Mouse (Mus musculus) macrophage (primary cell): ENCODE results near the gene Tspyl3. TPM values are rescaled to one million over a fixed set of nuclear protein-coding genes. Genes with fewer than 3 reads are reported as not detected.

Experiments
- H3K27ac ChIP-seq: fragments of 350-480 bp; formaldehyde crosslinking; 2 replicates; pipeline ENCODE4 v1.9.0; 2021
- H3K36me3 ChIP-seq: fragments of 350-480 bp; formaldehyde crosslinking; 2 replicates; pipeline ENCODE4 v1.9.0; 2021; ENCODE audit errors: inconsistent target
- H3K4me3 ChIP-seq: fragments of 350-480 bp; formaldehyde crosslinking; 2 replicates; pipeline ENCODE4 v1.9.0; 2021; ENCODE audit errors: inconsistent target
- H3K79me2 ChIP-seq: fragments of 350-480 bp; formaldehyde crosslinking; 2 replicates; pipeline ENCODE4 v1.9.0; 2021; ENCODE audit errors: inconsistent target
- WGBS: methylation state at CpG from one replicate; pipeline ENCODE4 v1.1.7; 2026; ENCODE audit warnings: inconsistent platforms; ENCODE audit not compliant: missing documents; 5-methylcytosine and 5-hydroxymethylcytosine counted together
- polyA plus RNA-seq: library from polyadenylated mRNA; stranded (reverse); fragments of 250-400 nt; gene quantifications from 3 replicates; pipeline ENCODE4 v1.2.4, GENCODE M21; 2018; ENCODE audit warnings: inconsistent platforms

Gene Tspyl3
- polyA plus RNA-seq, 1 experiment from 2014 or later = 3.4 TPM

GRCm38 (mm10) chr2:153175995-153176570 is 49.2 kb downstream of the Tspyl3 start:
- Histone ChIP-seq H3K36me3 (peaks cover 14% of the 10 kb centered on the region), H3K4me3 (no peak overlapping the region), H3K79me2 (peaks cover 86% of the 10 kb centered on the region), H3K27ac (no peak overlapping the region)
- WGBS = 93% methylated on average over 8 of the region's 8 CpGs

Other genes starting within 250 kb of the Tspyl3 start
- gene Pdrg1, start 210.0 kb downstream of the Tspyl3 start, polyA plus RNA-seq = 63.1 to 112 TPM (median 75.8 TPM) in 3 replicates
- not detected in 3 replicates for gene Xkr7, start 193.6 kb downstream of the Tspyl3 start, polyA plus RNA-seq
- gene Ccm2l, start 159.5 kb downstream of the Tspyl3 start, polyA plus RNA-seq = not detected in 3 replicates
- gene Hck, start 117.0 kb downstream of the Tspyl3 start, polyA plus RNA-seq = 79.1 to 116 TPM (median 113 TPM) in 3 replicates
- 93.5 to 244 TPM (median 125 TPM) in 3 replicates for gene Tm9sf4, start 64.1 kb downstream of the Tspyl3 start, polyA plus RNA-seq
- gene Plagl2, start 16.0 kb upstream of the Tspyl3 start, polyA plus RNA-seq = 26.7 to 29.5 TPM (median 28.6 TPM) in 3 replicates
- 10.7 to 19.5 TPM (median 16.7 TPM) in 3 replicates for gene Pofut1, start 16.1 kb upstream of the Tspyl3 start, polyA plus RNA-seq
- gene Kif3b, start 66.0 kb upstream of the Tspyl3 start, polyA plus RNA-seq = 28.0 to 32.8 TPM (median 28.4 TPM) in 3 replicates
- gene Asxl1, start 120.4 kb upstream of the Tspyl3 start, polyA plus RNA-seq = 14.5 to 22.9 TPM (median 17.8 TPM) in 3 replicates